Mouse (Mus musculus) natural killer cell, adult 2 months (primary cell): ENCODE data around the gene Nup210.
A peak's percentile ranks its signal among the peaks of the same experiment; 100 is the strongest.

Source experiments
- DNase-seq, 2 experiments: peaks; one replicate each; pipeline ENCODE4 v3.0.0; 2022; ENCODE audit warnings: low spot score in 2 of 2

Gene Nup210

GRCm38 (mm10) chr6:91020810-91021209 lies 95.8 kb downstream of the Nup210 start:
- no peak for DNase-seq

- DNase-seq, result no peak
Observed at GRCm38 (mm10) chr6:91016600-91017230, 99.9 kb downstream of the Nup210 start.

- DNase-seq, result no peak
Observed at GRCm38 (mm10) chr6:91014198-91014958, 102.3 kb downstream of the Nup210 start.

GRCm38 (mm10) chr6:91012458-91012857 lies 104.2 kb downstream of the Nup210 start:
- DNase-seq, result no peak

GRCm38 (mm10) chr6:91011568-91011967 lies 105.1 kb downstream of the Nup210 start:
- no peak for DNase-seq

- DNase-seq, result no peak
Observed at GRCm38 (mm10) chr6:91008284-91008830, 108.3 kb downstream of the Nup210 start.

- no peak for DNase-seq
Observed at GRCm38 (mm10) chr6:91007207-91007606, 109.4 kb downstream of the Nup210 start.

GRCm38 (mm10) chr6:91004157-91004556 lies 112.5 kb downstream of the Nup210 start:
- no peak for DNase-seq

- no peak for DNase-seq
Observed at GRCm38 (mm10) chr6:91003310-91003995, 113.2 kb downstream of the Nup210 start.

- DNase-seq, result no peak
Observed at GRCm38 (mm10) chr6:91001566-91001965, 115.1 kb downstream of the Nup210 start.

GRCm38 (mm10) chr6:91000819-91001525 lies 115.7 kb downstream of the Nup210 start:
- no peak for DNase-seq

- DNase-seq, result no peak
Observed at GRCm38 (mm10) chr6:90999176-90999575, 117.5 kb downstream of the Nup210 start.

GRCm38 (mm10) chr6:90997025-90997424 lies 119.6 kb downstream of the Nup210 start:
- no peak for DNase-seq

- no peak for DNase-seq
Observed at GRCm38 (mm10) chr6:90996181-90996580, 120.4 kb downstream of the Nup210 start.

- DNase-seq, result peak; percentile 85 to 86
Observed at GRCm38 (mm10) chr6:90988648-90989317, 127.8 kb downstream of the Nup210 start, which contains the start of gene Iqsec1. TSS of gene Iqsec1 (minus strand) at chr6:90988685.

GRCm38 (mm10) chr6:90988299-90988625 lies 128.4 kb downstream of the Nup210 start:
- DNase-seq, result no peak

GRCm38 (mm10) chr6:90987561-90988298 lies 128.9 kb downstream of the Nup210 start:
- peak in 1 of 2 experiments; percentile 5 for DNase-seq

- DNase-seq, result peak; percentile 37 to 69
Observed at GRCm38 (mm10) chr6:90984101-90984500, 132.5 kb downstream of the Nup210 start.

GRCm38 (mm10) chr6:90974279-90974678 lies 142.3 kb downstream of the Nup210 start:
- no peak for DNase-seq

GRCm38 (mm10) chr6:90969341-90969871 lies 147.2 kb downstream of the Nup210 start:
- no peak for DNase-seq
